Mouse (Mus musculus) adrenal gland, postnatal 36 days (tissue): ENCODE measurements around the gene Fam219a. TPM values are rescaled to one million over a fixed set of nuclear protein-coding genes. Genes with fewer than 3 reads are reported as not detected.
A peak's percentile ranks its signal among the peaks of the same experiment; 100 is the strongest.

Experiments used
- DNase-seq, 2 experiments: peaks; one replicate each; pipeline ENCODE4 v3.0.0; 2021; ENCODE audit warnings: mixed read lengths in 1 of 2
- total RNA-seq, 2 experiments: library from RNA; stranded (reverse); gene quantifications; 2 replicates each; pipeline ENCODE4 v1.2.3; 2021

The Fam219a gene
- total RNA-seq, 2 experiments from 2014 or later: 14.7 to 20.5 TPM

DNA sequence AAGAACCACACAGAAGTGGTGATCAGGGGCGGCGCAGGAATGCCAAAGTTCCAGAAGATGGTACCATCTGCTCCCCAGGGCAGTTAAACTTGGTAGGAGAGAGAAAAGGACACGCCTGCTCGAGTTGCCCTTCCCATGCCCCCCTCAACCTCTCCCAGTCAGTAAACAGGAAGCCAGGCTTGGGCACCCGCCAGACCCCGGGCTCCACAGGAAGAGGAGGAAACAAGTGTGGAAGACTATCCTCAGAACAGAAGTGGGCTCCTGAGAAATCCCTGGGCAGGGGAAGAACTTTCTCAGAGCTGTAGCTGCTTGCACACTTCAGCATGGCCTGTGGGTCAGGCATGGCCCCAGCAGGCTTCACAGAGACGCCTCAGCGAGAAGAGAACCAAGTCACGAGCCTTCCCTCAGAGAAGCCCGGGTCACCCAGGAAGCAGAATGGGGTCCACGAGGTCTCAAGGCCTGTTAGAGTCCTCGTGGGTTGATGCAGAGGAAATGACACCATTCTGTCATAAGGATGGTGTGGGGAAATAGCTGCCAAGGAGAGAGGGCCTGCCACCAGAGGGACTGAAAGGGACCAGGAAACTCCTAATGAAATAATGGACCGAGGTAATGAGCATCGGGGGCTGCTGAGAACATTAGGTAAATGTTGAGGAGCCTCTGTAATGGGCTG, 14.2 kb downstream of the Fam219a start:
- peak; percentile 71 to 85 for DNase-seq

DNA sequence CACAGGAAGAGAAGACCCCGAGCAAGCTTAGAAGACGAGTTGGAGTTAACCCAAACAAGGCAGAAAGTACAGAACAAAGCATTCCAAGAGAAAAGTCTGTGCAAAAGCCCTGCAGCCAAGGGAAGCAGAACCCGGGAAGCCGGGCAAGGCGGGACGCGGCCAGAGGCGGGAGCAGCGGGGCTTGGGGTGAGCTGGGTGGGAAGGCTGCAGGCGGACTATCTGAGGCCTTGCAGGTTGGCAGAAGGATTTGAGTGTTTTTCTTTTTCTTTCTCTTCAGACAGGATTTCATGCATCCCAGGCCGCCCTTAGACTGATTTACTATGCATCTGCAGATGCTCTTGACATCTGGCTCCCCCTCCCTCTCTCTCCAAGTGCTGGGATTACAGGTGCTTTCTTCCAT, 16.2 kb downstream of the Fam219a start:
- DNase-seq: no peak

DNA sequence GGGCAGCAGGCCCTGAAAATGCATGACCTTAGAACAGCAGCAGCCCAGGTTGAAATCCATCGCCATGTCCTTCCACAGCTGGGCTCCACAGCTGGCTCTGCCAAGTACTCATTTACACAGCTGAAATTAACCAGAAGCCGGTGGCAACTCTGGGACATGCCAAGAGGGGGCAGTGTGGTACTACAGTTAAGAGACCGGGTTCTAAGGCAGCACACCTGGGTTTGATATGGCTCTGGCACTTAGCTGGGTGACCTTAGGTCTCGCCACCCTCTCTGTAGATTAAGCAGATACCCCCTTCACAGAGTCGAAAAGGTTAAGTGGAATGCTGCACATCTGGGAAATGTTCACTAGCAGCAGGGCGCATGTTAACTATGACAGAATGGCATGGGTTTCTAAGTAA, 16.8 kb downstream of the Fam219a start:
- DNase-seq: peak; percentile 74 to 83

DNA sequence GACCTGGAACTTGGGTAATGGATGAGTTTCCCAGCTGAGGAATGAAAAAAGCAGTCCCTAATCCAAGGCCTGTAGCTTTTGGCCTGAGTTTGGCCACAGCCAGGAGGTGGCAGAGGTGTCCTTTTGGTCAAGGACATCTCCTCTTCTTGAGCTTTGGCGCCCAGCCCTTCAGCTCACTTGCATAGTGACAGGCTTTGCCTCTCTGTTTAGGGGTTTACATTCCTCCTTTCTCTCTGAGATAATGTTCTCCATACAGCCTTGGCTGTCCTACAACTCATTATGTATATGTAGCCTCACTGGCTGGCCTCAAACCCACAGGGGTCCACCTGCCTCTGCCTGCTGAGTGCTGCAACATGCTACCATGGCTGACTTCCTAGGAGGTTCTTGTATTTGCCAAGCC, 22.3 kb downstream of the Fam219a start:
- DNase-seq: peak in 1 of 2 experiments; percentile 17

DNA sequence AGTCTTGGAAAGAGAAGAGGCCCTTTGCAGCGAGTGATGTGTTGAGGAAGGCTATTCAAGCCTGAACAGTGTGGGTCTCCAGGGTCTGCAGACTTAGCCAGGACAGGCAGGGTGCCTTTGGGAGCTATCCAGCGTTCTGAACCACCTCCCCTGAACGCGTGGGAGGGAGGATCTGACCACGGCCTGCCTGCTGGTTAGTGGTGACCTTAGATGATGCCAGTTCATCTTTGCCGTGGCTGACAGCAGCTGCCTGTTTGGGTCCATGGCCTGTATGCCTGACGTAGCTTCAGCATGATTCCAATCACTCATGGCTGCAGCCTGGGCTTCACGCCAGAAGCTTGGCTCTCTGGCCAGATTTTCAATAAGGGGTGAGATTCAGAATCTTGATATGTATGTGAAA, 23.4 kb downstream of the Fam219a start:
- peak; percentile 75 to 77 for DNase-seq

DNA sequence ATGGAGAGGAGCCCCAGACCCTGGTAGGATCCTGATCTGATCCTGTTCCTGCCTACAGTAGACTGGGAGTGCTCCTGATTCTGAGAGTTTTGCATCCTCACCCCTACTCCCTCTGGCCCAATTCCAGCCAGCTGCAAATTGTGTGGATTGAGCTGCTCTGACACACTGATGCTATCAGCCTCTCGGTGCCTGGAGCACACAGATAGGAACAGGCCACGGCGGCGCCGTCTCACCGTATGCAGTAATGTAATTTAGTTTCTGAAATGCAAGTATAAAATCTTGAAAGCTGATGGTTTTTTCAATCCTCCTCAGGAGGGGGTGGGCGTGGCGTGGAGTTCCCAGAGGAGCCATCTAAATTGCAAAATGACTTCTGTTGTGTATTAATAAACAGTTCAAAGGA, 27.2 kb downstream of the Fam219a start:
- no peak for DNase-seq

DNA sequence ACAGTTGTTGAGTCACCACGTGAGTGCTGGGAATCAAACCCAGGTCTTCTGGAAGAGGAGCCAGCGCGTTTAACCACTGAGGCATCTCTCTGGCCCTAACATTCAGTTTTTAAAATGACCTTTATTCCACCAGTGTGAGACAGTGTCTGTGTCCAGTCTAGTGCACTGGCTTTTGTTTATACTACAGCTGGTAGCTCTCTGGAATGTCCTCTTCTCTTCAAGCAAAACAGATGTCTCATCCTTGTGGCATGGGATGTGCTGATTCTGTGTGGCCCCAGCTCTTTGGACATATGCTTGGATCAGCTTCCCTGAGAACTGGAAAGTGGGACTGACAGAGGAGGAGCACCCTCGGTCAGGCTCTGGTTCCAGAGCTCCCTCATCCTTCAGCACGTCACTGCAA, 34.5 kb downstream of the Fam219a start:
- DNase-seq: no peak

DNA sequence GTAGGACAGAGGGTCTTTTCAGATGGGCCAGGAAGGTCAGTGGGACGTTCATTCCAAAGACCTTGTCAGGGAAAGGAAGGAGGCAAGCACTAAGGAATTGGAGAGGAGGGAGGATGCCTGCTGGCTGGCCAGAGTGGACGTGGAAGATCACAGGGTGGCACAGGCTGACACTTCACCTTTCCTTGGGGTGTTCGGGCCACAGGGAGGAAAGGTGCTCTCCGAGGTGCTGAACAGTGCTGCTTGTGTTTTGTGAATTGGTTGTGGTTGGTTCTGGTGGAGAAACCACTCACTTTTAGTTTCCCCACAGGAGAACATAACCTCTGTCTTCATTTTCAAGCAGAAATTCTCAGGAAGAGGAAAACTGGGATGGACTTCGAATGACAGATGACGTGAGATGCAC, 36.9 kb downstream of the Fam219a start:
- peak; percentile 43 to 62 for DNase-seq

DNA sequence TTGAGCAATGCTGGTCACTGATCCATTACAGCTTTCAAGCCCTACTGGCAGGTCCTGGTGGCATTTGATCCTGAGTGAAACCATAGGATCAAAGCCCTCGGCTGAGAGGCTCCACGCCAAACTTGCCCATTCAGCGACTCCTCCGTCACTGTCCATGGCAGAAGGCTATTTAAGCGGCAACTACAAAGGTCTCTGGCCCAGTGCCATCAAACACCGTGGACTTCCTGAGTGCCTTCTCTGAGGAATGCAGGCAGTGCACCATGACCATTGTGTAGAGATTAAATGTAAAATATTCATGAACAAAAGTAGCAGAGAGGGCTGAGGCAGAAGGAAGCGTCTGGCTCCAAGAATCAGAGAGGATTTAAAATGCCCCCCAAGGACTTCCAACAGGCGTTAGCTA, 41.3 kb downstream of the Fam219a start:
- peak; percentile 63 to 65 for DNase-seq

DNA sequence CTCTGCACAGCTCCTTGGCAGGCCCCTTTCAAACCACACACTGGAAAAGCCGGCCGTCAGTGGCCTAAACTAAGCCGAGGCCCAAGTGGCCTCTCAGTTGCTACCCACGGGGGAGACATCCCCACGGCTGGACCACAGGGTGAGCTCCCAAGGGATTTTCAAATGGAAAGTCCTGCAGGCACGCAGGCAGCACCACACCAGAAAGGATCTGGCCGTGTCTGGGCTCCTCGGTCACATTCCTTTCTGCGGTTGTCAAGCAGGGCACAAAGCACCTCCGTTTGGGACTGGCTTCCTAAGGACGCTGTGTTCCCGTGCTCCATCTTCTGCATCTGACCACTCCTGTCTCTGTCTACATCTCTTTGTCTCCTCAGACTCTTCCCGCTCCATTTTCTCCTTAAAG, 42.3 kb downstream of the Fam219a start:
- DNase-seq: no peak

DNA sequence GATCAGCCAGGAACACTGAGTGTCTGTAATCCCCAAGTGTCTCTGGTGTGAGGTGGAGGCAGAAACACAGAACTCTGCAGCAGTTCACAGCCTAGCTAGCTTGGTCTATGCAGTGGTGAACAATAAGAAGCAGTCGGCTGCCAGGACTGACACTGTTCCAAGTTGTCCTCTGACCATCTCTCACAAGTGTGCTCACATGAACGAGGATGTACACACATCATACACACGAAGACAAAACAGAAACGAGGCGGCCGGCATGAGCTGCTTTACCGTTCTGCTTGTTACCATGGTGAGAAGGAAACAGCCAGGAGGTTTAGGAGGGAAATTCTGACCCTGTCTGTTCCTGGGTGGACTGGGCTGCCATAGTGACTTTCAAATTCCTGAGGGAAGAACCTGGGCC, 42.8 kb downstream of the Fam219a start:
- no peak for DNase-seq

DNA sequence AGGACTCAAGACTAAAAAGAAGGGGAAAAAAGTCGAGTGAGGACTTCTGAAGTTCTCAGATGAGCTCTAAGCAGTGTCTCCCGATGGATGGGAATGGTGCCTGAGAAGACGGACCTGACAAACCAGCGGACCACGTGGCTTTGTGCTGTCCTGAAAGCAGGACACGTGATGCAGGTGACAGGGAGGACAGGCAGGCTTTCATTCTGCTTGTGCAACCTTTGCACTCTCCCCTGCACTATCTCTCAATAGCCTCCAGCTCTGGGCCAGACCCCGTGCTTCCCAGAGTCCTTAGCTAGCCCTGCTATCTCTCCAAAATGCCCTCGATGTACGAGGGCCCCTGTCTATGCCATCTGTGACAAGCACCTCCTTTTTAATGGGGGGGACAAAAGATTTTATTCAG, 44.5 kb downstream of the Fam219a start:
- no peak for DNase-seq

DNA sequence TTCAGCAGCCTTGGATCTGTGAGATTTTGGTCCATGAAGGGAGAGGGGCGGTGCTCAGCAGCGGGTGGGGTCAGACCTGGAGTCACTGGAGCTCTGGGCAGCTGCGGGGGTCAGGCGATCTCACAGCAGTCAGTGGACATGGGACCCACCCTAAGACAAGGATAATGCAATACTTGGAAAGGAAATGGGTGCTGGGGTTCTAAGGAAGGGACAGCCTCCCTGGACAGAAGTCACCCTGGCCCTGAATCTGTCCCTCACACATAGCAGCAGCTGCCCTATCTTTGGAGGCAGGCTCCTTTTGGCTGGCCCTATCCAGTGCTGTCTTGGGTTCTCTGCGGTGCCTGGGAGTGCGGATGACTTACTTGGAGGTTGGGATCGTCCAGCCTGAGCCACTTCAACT, 45.5 kb downstream of the Fam219a start:
- no peak for DNase-seq

DNA sequence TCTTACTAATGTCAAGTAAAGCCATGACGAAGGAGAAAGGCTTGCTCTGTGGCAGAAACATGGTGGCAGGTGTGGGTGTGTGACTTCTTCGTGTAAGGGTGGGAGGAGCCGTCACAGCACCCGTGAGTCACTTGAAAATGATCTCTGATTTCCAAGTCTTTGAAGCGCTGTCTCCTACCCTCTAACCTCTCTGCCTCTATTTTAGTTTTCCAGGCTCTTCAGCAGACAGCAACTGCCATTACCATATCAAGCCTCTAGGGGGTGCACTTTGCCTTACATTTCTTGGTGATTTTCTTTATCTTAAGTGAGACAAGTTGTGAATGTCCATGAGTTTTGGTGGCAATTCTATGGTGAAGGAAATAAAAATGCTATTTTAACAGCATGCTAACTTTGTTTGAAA, 46.5 kb downstream of the Fam219a start:
- peak; percentile 38 to 55 for DNase-seq

DNA sequence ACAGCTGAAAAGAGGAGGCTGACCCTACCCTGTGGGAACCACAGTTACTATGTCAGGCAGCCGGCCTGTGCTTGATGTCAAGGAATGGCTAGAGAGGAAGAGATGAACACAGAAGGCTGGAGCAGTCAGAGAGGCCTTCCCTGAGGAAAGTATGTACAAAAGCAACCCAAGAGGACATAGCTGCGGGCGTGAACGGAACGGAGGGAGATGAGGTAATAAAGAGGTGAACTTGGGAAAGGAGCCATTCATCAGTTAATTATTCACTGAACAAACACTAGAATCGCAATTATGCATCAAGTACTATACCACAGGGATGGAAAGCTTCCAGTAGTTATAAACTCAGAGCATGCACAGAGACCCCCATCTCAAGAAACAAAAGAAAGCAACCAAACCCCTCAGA, 47.2 kb downstream of the Fam219a start:
- no peak for DNase-seq

DNA sequence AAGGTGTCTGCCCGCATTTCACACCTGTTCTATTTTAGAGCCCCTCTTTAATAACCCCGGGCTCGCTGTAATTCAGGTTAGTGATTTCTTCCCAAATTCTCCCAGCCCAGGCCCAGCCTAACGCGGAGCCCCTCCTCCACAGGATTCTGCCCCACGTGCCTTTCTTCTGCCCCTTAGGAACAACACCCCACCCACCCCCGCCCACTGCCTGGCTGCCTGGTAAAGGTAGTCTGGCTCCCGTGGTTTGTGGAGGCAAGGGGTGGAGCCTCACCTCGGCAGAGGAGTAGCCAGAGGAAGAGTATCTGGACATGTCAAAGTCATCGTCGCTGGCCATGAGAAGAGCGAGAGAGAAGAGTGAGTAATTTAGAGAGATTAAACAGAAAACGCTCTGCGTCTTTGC, 48.7 kb downstream of the Fam219a start:
- DNase-seq: no peak

DNA sequence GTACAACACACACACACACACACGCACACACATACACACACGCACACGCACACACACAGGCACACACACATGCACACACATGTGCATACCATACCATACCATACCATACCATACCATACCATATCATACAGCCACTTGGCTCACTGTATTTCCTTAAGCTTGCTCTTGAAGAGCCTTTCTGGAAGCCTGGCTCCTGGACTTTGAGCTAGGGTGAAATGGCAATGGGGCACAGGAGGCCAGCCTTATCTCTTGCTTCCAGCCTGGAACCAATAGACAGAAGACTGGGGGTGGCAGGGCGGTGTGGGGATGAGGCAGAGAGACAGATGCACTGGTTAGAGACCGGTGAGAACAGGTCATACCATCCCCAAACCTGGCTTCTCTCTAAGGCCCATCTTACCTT, 50.1 kb downstream of the Fam219a start:
- DNase-seq: no peak

DNA sequence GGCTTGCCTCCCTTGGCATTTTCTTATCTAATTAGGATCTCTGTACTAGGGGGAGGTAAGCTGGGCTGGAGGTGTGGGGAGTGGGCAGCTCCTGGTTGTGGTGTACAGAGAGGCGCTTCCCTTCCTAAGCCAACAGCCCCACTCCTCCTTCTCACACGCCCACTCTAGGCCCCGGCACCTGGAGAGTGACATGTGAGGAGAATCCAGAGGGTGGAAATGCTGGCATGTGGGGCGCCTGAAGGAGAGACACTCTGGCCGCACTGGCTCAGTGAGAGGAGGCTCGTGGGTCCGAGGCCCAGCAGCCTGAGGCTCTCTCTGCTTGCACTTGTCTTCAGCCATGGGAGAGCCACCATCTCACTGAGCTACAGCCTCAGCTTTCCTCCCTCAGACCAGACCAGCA, 51.0 kb downstream of the Fam219a start:
- DNase-seq: no peak

DNA sequence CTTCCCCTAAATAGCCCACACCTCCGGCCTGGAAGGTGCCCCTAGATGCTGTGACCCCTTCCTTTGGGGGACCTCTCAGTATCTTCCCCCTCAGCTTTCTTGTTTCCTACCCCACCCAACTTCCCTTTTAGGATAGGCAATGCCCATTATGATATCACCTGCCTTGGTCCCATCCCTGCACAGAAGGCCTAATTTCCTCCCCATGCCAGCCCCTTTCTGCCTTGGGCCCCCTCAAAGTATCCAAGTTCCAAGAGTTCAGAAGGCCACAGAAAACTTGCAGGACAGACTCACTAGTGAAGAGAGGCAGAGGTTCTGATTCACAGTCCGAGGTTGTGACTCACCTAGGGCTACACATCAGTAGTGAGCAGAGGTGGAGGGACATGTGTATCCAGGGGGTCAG, 52.1 kb downstream of the Fam219a start, which contains the start of gene 1110017D15Rik:
TSS of gene 1110017D15Rik (minus strand) at position 101 of the 400 bp plus-strand sequence.
- no peak for DNase-seq

DNA sequence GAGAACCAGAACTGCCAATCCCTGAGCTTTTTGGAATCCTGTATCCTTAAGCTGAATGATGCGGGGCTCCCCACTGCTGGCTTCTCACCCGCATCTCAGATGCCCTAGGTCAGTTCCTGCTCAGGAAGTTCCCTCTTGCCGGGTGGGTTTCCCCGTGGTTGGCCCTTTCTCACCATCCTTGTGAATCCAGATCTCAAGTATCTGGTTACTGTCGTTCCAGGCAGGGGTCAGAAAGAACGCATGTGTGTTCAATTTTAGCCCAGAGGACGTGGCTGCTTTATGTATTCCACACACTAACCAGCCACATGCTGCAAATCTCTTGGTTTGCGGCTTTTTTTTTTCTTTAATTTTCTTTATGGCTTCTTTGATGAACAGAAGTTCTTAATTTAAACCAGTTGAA, 55.6 kb downstream of the Fam219a start:
- no peak for DNase-seq

DNA sequence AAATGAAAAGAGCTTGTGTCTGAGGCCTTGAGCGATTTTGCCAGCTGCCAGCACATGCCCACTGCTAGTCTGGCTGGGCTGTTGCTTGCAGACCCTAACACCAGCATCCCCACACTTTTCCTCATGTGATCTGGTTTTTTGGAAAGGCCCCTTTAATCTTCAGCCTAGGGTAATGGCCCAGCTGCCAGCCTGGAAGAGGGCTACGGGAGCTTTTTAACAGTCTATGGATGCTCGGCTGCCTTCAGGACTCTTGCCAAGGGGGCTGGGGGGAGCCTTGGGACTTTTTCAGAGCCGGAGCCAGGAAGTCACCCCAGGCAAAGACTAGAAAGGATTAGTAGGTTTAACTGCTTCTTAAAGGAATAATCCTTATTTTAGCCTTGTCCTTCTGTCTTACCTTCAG, 56.0 kb downstream of the Fam219a start:
- DNase-seq: no peak

DNA sequence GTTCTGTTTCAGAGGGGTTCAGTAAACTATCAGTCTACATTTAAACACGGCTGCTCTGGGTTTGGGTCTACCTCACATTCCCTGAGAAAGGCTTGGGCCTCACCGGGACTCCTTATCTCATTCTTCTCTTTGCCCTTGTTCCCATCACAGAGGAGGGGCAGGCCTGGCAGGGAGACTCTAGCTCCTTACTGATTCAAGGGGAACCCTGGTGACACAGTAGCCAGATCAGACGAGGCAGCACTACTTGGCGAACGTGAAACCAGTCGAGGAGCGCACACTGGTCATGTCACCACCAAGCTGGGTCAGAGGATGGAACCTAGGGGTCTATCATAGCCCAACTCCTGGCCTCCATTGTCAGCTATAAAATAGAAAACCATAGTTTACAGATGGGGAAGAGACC, 61.3 kb downstream of the Fam219a start:
- DNase-seq: no peak

DNA sequence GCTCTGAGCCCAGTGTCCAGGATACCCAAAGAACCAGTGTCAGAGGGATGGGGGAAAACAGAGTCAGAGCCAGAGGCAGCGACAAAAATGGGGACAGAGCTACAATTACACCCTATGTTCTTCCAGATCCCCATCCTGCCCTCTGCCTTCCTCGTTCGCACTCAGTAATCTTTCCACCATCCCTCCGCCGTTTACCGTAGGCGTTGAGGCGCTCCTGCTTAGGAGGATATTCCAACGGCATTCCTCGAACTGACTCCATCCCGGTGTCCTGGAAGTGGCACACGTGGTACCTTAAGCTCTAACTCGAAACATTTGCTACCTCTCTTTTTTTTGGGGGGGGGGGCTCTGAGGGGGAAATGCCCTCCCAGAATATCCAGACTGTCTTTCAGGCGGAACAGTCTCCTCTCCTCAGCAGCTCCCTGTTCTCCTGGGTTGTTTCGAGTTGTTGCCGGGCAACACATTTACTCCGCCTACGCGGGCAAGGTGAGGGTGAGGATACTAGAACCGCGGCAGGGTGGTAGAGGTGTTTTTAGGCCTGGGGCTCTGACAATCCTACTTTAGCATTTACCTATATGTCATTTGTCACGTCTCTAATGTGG, 61.9 kb downstream of the Fam219a start:
- DNase-seq: no peak

DNA sequence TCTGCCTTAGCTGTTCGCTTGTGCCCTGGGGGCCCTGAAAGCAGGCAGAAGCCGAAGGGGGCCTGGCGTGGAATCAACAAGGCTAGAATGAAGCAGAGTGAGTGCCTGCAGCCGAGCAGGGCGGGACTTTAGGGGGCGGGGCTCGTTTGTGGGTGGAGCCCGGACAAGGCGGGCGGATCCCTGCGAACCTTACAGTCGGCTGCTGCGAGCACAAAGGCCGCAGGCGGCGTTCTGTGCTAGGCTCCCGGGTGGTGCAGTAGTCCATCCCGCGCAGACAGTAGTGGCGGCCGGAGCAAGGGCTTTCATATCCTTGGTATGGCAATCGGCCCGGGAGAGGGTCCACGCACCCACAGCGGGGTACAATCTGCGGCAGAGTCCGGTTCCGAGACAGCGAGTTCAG, 62.4 kb downstream of the Fam219a start:
- peak; percentile 94 to 95 for DNase-seq
